Mouse (Mus musculus) embryo, embryonic 9.5 days (tissue): ENCODE data around the gene Fzr1.

Source experiments
- DNase-seq: peaks from one replicate; pipeline ENCODE4 v3.0.0-alpha.2; 2017; ENCODE audit errors: extremely low spot score

Fzr1 gene

DNA sequence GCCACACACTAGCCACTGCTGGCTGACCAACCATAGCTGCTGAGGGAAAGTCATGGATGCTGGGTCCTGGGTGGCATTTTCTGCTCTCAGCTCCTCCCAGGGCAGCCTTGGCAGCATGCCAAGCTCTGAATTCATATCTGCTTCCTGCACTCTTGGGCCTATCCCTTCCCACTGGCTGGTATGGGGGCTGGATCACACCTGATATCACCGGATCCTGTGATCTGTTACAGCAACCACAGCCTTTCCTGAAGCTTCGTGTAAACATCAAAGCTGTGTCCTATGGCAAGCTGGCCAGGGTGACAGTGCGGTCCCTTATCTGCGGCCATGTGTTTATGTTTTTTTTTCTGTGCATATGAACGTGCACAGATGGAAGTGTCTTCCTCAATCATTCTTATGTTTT, 3.7 kb upstream of the Fzr1 start:
- DNase-seq: no peak

DNA sequence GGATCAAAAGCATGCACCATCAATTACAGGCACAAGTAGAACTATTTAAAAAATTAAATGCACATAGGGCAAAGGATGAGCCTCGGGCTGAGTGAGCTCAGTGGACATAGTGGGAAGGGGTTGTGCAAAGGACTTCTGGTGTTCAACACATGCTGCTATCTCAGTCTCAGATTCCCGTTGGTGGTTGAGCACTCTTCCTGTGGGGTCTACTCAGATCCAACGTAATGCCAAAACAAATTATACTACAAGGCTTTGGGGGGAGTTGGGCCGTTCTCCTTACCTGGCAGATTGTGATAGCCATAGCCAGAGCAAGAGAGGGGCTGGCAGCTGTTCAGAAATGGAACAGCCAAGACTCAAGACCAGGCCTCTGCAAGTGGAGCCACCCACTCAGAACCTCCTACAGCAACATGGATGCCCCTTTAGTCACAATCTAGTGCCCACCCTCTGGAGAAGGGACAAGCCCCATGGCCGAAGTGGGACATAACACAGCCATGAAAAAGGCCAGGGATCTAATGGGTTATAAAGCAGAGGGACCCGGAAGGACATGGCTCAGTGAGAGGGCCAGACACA, 1.6 kb upstream of the Fzr1 start:
- no peak for DNase-seq

DNA sequence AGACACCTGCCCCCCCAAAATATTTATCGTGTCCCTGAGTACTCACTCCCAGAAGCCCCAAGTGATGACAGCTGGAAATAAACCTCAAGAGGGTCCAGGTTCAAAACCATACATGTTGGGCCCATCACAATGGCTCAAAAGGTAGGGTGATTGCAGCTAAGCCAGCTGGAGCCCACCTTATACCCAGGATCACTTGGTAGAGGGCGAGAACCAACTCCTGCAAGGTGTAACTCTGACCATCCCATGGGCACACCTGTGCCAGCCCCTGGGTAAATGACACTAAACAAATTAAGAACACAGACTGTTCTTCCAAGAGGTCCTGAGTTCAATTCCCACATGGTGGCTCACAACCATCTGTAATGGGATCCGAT, 852 bp upstream of the Fzr1 start:
- DNase-seq: no peak

DNA sequence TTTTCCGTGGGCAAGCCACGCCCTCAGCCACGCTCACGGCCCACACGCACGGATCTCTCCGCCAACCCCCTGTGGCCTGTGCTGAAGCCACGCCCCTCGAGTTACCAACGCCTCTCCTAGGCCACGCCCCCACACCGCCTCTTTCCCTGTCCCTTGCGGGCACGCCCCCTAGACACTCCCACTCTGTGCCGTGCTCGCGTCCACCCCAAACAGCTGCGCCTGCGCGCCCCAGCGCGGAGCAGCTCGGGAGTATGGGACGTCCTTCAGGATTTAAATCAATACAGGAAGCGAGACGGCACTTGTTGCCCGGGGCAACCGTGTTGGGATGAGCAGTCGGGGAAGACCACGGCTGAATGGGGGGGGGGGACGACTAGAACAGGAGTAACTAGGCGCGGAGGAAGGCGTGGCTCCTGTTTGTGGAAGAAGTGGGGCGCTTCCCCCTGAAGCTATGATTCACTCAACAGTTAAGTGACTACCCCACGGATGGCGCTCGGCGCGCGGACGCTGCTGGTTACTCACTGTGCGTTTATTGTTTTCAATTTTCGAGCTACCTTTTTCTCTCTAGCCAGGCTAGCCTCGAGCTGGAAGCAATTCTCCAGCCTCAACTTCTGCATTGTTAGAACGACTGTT, 352 bp upstream of the Fzr1 start:
- DNase-seq: peak; percentile 100

DNA sequence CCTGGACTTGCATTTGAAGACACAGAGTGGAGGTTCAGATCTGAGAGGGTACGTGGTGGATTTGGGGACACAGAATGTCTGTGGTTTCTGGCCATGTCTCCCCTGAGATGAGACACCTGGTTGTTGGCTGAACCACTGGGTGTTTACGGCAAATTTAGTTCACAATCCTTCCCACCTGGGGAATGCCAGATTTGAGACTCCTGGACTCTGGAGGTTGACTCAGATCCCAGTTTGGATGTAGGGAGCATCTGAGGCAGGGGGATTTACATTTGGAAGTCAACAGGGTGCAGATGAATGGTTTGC, 1.0 kb downstream of the Fzr1 start:
- no peak for DNase-seq

- DNase-seq: no peak
Measured at GRCm38 (mm10) chr10:81376561-81377361, 1.6 kb downstream of the Fzr1 start.

DNA sequence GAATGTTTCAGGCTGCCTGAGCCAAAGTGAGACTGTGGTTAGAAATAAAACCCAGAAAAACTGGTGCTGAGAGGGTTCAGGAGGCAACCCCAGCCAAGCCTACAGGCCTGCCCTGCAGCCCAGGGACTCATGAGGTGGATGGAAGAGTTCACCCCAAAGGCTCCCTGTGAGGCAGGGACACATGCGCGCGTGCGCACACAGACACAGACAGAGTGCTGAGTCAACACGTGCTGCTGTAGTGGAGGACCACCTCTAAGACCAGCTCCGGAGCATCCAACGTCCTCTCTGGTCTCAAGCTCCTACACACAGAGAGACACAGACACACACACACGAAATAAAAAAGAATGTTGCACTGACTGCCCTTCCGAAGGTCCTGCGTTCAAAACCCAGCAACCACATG, 3.0 kb downstream of the Fzr1 start:
- no peak for DNase-seq

- no peak for DNase-seq
Measured at GRCm38 (mm10) chr10:81367207-81367495, 11.2 kb downstream of the Fzr1 start.

DNA sequence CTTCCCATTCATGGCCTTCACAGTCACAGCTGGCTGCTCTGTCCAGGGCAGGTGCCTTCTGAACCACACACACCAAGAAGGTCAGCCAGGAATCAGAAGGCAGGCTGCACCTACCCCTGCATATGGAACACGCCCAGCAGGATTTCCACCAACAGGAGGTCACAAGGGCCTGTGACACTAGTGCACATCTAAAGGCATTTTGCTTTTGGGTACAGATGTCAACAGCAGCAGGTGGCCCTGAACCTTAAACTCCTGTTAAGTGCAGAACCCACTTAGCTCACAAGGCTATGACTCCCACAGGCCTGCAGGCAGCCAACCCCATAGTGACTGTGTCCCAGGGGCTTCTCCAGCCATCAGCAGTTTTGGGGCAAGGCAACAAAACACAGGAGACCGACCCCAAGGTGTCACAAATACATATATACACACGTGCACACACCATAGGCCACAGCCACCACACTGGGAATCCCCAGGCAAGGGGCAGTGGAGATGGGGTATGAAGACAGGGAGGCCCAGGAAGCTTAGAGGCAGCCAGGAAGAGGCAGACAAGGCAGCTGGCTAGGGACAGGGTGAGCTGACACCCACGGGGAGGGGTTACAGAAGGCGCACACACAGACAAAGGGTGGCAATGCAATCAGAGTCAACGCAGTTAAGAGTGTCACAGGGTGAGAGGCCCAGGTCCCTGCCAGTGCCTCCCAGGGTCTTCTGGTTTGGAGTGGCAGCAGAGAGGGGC, 11.7 kb downstream of the Fzr1 start:
- DNase-seq: no peak

GRCm38 (mm10) chr10:81365672-81366476, 12.4 kb downstream of the Fzr1 start, which contains the start of gene 4930404N11Rik:
Gene 4930404N11Rik, minus strand, starts transcription at chr10:81365816.
- peak; percentile 70 for DNase-seq

GRCm38 (mm10) chr10:81365073-81365472, 13.2 kb downstream of the Fzr1 start:
- DNase-seq: no peak

GRCm38 (mm10) chr10:81364666-81365065, 13.7 kb downstream of the Fzr1 start:
- DNase-seq: no peak

GRCm38 (mm10) chr10:81363436-81364346, 14.6 kb downstream of the Fzr1 start:
- DNase-seq: no peak

DNA sequence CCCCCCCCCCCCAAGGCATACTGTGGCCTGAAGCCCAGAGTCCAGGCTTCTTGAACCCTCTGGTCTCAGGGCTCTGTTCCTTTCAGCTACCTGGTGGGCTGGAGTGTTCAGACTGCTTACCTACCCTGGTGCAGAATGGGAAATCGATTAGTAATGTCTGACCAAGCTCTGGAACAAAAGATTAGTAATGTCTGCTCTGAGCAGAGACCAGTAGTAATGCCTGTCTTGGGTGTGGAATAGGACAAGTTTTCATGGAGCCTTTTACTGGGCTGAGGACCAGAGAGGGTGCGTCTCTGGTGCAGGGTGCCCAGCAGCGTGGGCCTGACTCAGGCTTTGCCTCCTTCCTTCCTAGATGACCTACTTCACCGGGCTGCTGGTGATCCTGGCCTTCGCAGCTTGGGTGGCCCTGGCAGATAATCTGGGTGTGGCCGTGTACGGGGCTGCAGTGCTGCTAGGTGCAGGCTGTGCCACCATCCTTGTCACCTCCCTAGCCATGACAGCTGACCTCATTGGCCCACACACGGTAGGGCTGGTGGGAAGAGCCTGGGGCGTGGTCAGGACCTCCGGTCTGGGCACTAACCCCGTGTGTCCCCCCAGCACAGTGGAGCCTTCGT, 15.9 kb downstream of the Fzr1 start:
- no peak for DNase-seq

DNA sequence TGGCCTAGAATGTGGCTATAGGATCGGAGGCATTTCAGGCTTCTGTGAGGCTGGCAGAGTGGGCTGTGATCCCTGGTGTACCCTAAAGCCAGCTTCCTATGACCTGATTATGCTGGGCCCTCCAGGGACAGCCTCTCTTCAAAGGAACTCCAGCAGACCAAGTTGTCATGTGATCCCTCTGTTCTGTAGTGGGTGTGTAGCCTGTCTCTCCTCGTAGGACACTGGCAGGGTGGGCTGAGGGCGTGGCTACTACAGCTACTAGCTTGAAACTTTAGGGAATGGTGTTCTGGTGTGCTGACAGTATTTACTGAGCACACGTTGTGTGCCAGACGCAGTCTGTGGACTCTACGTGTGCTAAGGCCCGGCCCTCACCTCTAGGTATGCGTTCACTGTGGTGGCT, 17.6 kb downstream of the Fzr1 start:
- no peak for DNase-seq

DNA sequence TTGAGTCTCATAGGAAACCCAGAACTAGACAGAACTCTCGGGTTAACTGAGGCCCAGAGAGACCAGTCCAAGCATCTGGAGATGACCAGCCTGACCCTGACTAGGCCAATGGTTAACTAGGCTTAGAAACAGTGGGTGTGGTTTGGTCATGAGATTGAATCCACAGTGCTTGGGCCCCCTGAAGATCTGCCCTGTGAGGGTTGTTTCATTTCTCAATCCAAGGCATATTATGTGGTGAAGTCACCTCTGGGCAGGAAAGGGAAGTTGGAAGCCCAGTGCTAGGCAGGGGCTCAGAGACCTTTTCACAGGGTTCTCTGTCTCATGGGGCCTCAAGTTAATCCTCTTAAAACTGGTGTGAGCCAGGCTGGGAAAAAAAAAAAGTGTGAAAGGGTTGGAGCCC, 19.5 kb downstream of the Fzr1 start:
- no peak for DNase-seq

- no peak for DNase-seq
Measured at GRCm38 (mm10) chr10:81358209-81358608, 20.1 kb downstream of the Fzr1 start.

DNA sequence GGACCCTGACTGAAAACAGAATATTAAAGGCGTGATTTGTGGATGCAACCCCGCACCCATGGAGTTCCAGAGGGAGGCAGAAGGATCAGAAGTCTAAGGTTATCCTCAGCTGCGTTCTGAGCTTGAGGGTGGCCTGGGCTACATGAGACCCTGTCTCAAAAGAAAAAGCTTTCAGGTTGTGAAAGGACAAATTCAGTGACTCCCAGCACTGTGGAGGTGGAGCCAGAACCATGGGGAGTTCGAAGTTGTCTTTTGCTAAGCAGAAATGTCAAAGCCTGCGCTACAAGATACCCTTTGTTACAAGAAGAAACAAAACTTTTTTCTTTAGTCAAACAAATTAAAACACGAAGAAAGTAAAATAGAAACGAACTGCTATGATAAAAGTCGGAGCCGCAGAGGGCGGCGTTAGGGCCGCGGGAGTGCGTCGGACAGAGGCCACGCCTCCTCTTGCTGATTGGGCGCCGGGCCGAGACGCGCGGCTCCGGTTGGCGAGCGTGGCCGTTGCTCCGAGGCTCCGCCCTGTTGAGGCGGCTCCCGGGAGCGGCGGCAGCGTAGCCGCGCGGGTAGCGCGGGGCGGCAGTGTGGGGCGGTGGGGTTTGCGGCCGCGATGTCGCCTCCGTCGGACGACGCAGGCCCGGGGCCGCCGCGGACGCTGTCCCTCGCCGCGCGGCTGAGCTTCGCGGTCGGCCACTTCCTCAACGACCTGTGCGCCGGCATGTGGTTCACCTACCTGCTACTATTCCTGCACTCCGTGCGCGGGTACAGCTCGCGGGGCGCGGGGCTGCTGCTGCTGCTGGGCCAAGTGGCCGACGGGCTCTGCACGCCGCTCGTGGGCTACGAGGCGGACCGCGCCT, 21.1 kb downstream of the Fzr1 start, which contains the start of gene Mfsd12:
TSS of gene Mfsd12 (plus strand) at position 501 of the 854 bp plus-strand sequence.
- DNase-seq: peak; percentile 85

GRCm38 (mm10) chr10:81356352-81356990, 21.8 kb downstream of the Fzr1 start:
- no peak for DNase-seq
